Mouse (Mus musculus) erythroid progenitor cell, adult 5-6 weeks (primary cell): Measurements from ENCODE around the gene Ehf. TPM values are rescaled to one million over a fixed set of nuclear protein-coding genes. Genes with fewer than 3 reads are reported as not detected.

Experiments
- ATAC-seq: replicated peaks from 2 replicates; pipeline ENCODE4 v1.8.0; 2016; ENCODE audit warnings: moderate number of reproducible peaks, mild to moderate bottlenecking, moderate TSS enrichment, inconsistent platforms; ENCODE audit not compliant: poor library complexity, low FRiP score, severe bottlenecking
- total RNA-seq, 2 experiments: library from RNA; stranded (forward) in 1 of 2; stranded (reverse) in 1 of 2; fragments of 150-400 nt in 1 of 2; fragments of 186-747, 209-891 nt in 1 of 2; gene quantifications; 2 replicates each; pipeline versions ENCODE4 v1.2.3 to v1.2.4; 2015 to 2017; ENCODE audit warnings: low replicate concordance in 2 of 2

The Ehf gene
- total RNA-seq, 2 experiments from 2014 or later = not detected

- no peak for ATAC-seq
These were observed 4.2 kb downstream of the Ehf start for GRCm38 (mm10) chr2:103298711-103299463.

- ATAC-seq = no peak
These were observed 8.6 kb downstream of the Ehf start for GRCm38 (mm10) chr2:103294526-103294925.

- ATAC-seq = no peak
These were observed 9.3 kb downstream of the Ehf start for GRCm38 (mm10) chr2:103293751-103294150.

GRCm38 (mm10) chr2:103293214-103293613 is 9.9 kb downstream of the Ehf start:
- ATAC-seq = no peak

GRCm38 (mm10) chr2:103290705-103291269 is 12.3 kb downstream of the Ehf start:
- no peak for ATAC-seq

GRCm38 (mm10) chr2:103290167-103290566 is 12.9 kb downstream of the Ehf start:
- no peak for ATAC-seq

GRCm38 (mm10) chr2:103289407-103289950 is 13.6 kb downstream of the Ehf start:
- no peak for ATAC-seq

GRCm38 (mm10) chr2:103287716-103288115 is 15.4 kb downstream of the Ehf start:
- no peak for ATAC-seq

GRCm38 (mm10) chr2:103285561-103285960 is 17.5 kb downstream of the Ehf start:
- no peak for ATAC-seq

- no peak for ATAC-seq
These were observed 19.3 kb downstream of the Ehf start for GRCm38 (mm10) chr2:103283730-103284129.

GRCm38 (mm10) chr2:103282184-103282750 is 20.8 kb downstream of the Ehf start:
- no peak for ATAC-seq

GRCm38 (mm10) chr2:103279927-103280326 is 23.2 kb downstream of the Ehf start:
- no peak for ATAC-seq

GRCm38 (mm10) chr2:103278476-103278875 is 24.6 kb downstream of the Ehf start:
- no peak for ATAC-seq

GRCm38 (mm10) chr2:103277794-103278193 is 25.3 kb downstream of the Ehf start:
- no peak for ATAC-seq

- no peak for ATAC-seq
These were observed 27.6 kb downstream of the Ehf start for GRCm38 (mm10) chr2:103275316-103275960.

GRCm38 (mm10) chr2:103274803-103275202 is 28.3 kb downstream of the Ehf start:
- no peak for ATAC-seq

GRCm38 (mm10) chr2:103274270-103274669 is 28.8 kb downstream of the Ehf start:
- ATAC-seq = no peak

- no peak for ATAC-seq
These were observed 31.6 kb downstream of the Ehf start for GRCm38 (mm10) chr2:103271481-103271880.

GRCm38 (mm10) chr2:103270556-103271160 is 32.4 kb downstream of the Ehf start:
- no peak for ATAC-seq

GRCm38 (mm10) chr2:103239086-103239485 is 64.0 kb downstream of the Ehf start:
- no peak for ATAC-seq
